Mouse (Mus musculus): ENCODE measurements around the gene Arhgap23. TPM values are rescaled to one million over a fixed set of nuclear protein-coding genes. Genes with fewer than 3 reads are reported as not detected.

Gene Arhgap23
- total and polyA plus RNA-seq, 3 experiments, result 1.2 to 5.6 (median 4.2) TPM

- H3K9ac ChIP-seq (ENCODE audit: insufficient read depth, low read depth), result no peak overlapping the region
- no peak overlapping the region for H3K4me3 ChIP-seq (replicated peaks in 1 of 3; ENCODE audit: low read depth in 2 of 3, low read length in 2 of 3, poor library complexity in 1 of 3)
- H3K79me2 ChIP-seq (replicated peaks; ENCODE audit: control insufficient read depth, extremely low read depth, insufficient read depth, poor library complexity, severe bottlenecking), result no peaks in the 10 kb centered on the region
- H3K4me1 ChIP-seq (ENCODE audit: control insufficient read depth in 1 of 2, insufficient read depth in 2 of 2), result no peaks in the 10 kb centered on the region
- H3K36me3 ChIP-seq (replicated peaks in 1 of 2; ENCODE audit: control insufficient read depth in 1 of 2, insufficient read depth in 1 of 2, low read length in 1 of 2), result no peaks in the 10 kb centered on the region
- in situ Hi-C loops (cut with MboI; ENCODE audit: low pct_ligation_motif_present, low pct_unique_long_range_greater_than_20kb, low sequenced_read_pairs), result no loop called here
- peaks cover 98% of the 10 kb centered on the region for H3K27me3 ChIP-seq (replicated peaks)
- DNase-seq (ENCODE audit: extremely low read depth), result no peak
- H3K27ac ChIP-seq (ENCODE audit: insufficient read depth, low read depth), result no peak overlapping the region
- no peak overlapping the region for H3K4me2 ChIP-seq (ENCODE audit: insufficient read depth, low read depth, poor library complexity, severe bottlenecking)
- no peaks in the 10 kb centered on the region for H3K9me3 ChIP-seq (replicated peaks; ENCODE audit: low read length)
- TF ChIP-seq ZKSCAN1 (IDR thresholded peaks at IDR 0.05; ENCODE audit: borderline replicate concordance, low read depth, low read length) (no peak), MXI1 (IDR thresholded peaks at IDR 0.05; ENCODE audit: low read depth, low read length) (no peak), PAX5 (IDR thresholded peaks at IDR 0.05; ENCODE audit: low read length) (no peak), UBTF (IDR thresholded peaks at IDR 0.05; ENCODE audit: low read depth, low read length) (no peak), MYC (IDR thresholded peaks at IDR 0.05; ENCODE audit: low read depth, low read length) (no peak), MAZ (IDR thresholded peaks at IDR 0.05; ENCODE audit: low read depth, low read length) (no peak), ZNF384 (IDR thresholded peaks at IDR 0.05; ENCODE audit: low read depth, low read length) (no peak), MAX (IDR thresholded peaks at IDR 0.05; ENCODE audit: low read length) (no peak), RAD21 (IDR thresholded peaks at IDR 0.05; ENCODE audit: low read depth, low read length) (no peak), KAT2A (IDR thresholded peaks at IDR 0.05; ENCODE audit: insufficient replicate concordance, low read length) (no peak), USF2 (conservative IDR thresholded peaks at IDR 0.05; ENCODE audit: low read depth, low read length) (no peak), TCF12 (IDR thresholded peaks at IDR 0.05; ENCODE audit: low read depth, low read length) (no peak), ELF1 (IDR thresholded peaks at IDR 0.05; ENCODE audit: low read depth, low read length) (no peak), E2F4 (IDR thresholded peaks at IDR 0.05; ENCODE audit: insufficient replicate concordance, low read depth, low read length) (no peak)
- dilution Hi-C loops (cut with MboI; ENCODE audit: extremely low pct_ligation_motif_present, extremely low pct_unique_long_range_greater_than_20kb, low sequenced_read_pairs), result no loop called here
Observed at GRCm38 (mm10) chr11:97521741-97522474, 106.6 kb downstream of the Arhgap23 start.

DNA sequence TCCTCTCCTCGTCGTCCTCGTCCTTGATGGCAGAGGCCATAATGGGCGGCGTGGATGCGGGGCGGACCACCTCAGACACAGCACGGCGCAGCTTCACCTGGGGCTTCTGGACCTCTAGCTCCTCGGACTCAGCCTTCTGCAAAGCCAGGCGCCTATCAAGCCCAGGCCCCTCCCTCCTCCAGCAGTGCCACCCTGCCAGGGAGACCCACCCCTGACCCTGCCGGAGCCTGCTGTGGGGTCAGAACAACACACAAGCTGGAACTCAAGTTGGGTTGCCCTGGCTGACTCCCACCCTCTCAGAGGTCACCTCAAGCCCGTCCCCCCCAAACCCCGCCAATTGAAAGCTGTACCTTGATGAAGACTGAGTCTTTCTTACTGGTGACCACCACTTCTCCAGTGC is 107.8 kb downstream of the Arhgap23 start:
- Histone ChIP-seq H3K9me3 (replicated peaks; ENCODE audit: low read length) (no peaks in the 10 kb centered on the region), H3K4me2 (ENCODE audit: insufficient read depth, low read depth, poor library complexity, severe bottlenecking) (no peak overlapping the region), H3K36me3 (replicated peaks in 1 of 2; ENCODE audit: control insufficient read depth in 1 of 2, insufficient read depth in 1 of 2, low read length in 1 of 2) (no peaks in the 10 kb centered on the region), H3K27ac (ENCODE audit: insufficient read depth, low read depth) (no peak overlapping the region), H3K79me2 (replicated peaks; ENCODE audit: control insufficient read depth, extremely low read depth, insufficient read depth, poor library complexity, severe bottlenecking) (no peaks in the 10 kb centered on the region), H3K4me3 (replicated peaks in 1 of 3; ENCODE audit: low read depth in 2 of 3, low read length in 2 of 3, poor library complexity in 1 of 3) (no peak overlapping the region), H3K4me1 (ENCODE audit: control insufficient read depth in 1 of 2, insufficient read depth in 2 of 2) (no peaks in the 10 kb centered on the region), H3K27me3 (replicated peaks) (peaks cover 96% of the 10 kb centered on the region), H3K9ac (ENCODE audit: insufficient read depth, low read depth) (no peak overlapping the region)
- in situ Hi-C loops (cut with MboI; ENCODE audit: low pct_ligation_motif_present, low pct_unique_long_range_greater_than_20kb, low sequenced_read_pairs) (no loop called here), dilution Hi-C loops (cut with MboI; ENCODE audit: extremely low pct_ligation_motif_present, extremely low pct_unique_long_range_greater_than_20kb, low sequenced_read_pairs) (no loop called here)
- TF ChIP-seq USF2 (conservative IDR thresholded peaks at IDR 0.05; ENCODE audit: low read depth, low read length) (no peak), EP300 (IDR thresholded peaks at IDR 0.05; ENCODE audit: low read length) (no peak), RAD21 (IDR thresholded peaks at IDR 0.05; ENCODE audit: low read depth, low read length) (no peak), GABPA (IDR thresholded peaks at IDR 0.05; ENCODE audit: insufficient replicate concordance, low read depth, low read length) (no peak), IRF4 (IDR thresholded peaks at IDR 0.05; ENCODE audit: low read depth, low read length) (no peak), ZKSCAN1 (IDR thresholded peaks at IDR 0.05; ENCODE audit: borderline replicate concordance, low read depth, low read length) (no peak), POLR2A (IDR thresholded peaks at IDR 0.05; ENCODE audit: low read depth, low read length) (no peak), JUN (IDR thresholded peaks at IDR 0.05; ENCODE audit: insufficient read depth, low read depth, low read length) (no peak), NELFE (IDR thresholded peaks at IDR 0.05; ENCODE audit: low read depth, low read length) (no peak), E2F4 (IDR thresholded peaks at IDR 0.05; ENCODE audit: insufficient replicate concordance, low read depth, low read length) (no peak), SIN3A (IDR thresholded peaks at IDR 0.05; ENCODE audit: low read length) (no peak), ZC3H11A (IDR thresholded peaks at IDR 0.05; ENCODE audit: low read depth, low read length) (no peak), JUND (conservative IDR thresholded peaks at IDR 0.05; ENCODE audit: low read depth, low read length) (no peak), ZMIZ1 (IDR thresholded peaks at IDR 0.05; ENCODE audit: low read depth, low read length) (no peak), MAFK (IDR thresholded peaks at IDR 0.05; ENCODE audit: insufficient replicate concordance, low read length) (no peak), USF1 (IDR thresholded peaks at IDR 0.05; ENCODE audit: low read depth, low read length) (no peak), POLR2AphosphoS2 (IDR thresholded peaks at IDR 0.05; ENCODE audit: low read depth, low read length) (no peak), NRF1 (IDR thresholded peaks at IDR 0.05; ENCODE audit: low read depth, low read length) (no peak), ELF1 (IDR thresholded peaks at IDR 0.05; ENCODE audit: low read depth, low read length) (no peak), CTCF (conservative IDR thresholded peaks at IDR 0.05 in 1 of 2, IDR thresholded peaks at IDR 0.05 in 1 of 2; ENCODE audit: low read depth in 2 of 2, low read length in 2 of 2) (no peak)
- no peak for DNase-seq (ENCODE audit: extremely low read depth)
